Mouse (Mus musculus) hindbrain, embryonic 10.5 days (tissue): ENCODE results near the gene Ilf3. TPM values are rescaled to one million over a fixed set of nuclear protein-coding genes. Genes with fewer than 3 reads are reported as not detected.

Source experiments
- DNase-seq: peaks from one replicate; pipeline ENCODE4 v3.0.0-alpha.2; 2017; ENCODE audit warnings: low spot score
- H3K27ac ChIP-seq: fragments of 300-500 bp; sonication (generic); 2 replicates; pipeline ENCODE4 v1.5.1; 2016; ENCODE audit warnings: mild to moderate bottlenecking, moderate library complexity
- H3K27me3 ChIP-seq: fragments of 300-500 bp; sonication (generic); 2 replicates; pipeline ENCODE4 v1.6.1; 2016; ENCODE audit warnings: mild to moderate bottlenecking; ENCODE audit not compliant: poor library complexity, insufficient read depth, severe bottlenecking
- H3K36me3 ChIP-seq: fragments of 300-500 bp; sonication (generic); 2 replicates; pipeline ENCODE4 v1.6.1; 2016; ENCODE audit warnings: mild to moderate bottlenecking, moderate library complexity
- H3K4me1 ChIP-seq: fragments of 300-500 bp; sonication (generic); replicated peaks from 2 replicates; pipeline ENCODE4 v1.6.1; 2016; ENCODE audit warnings: mild to moderate bottlenecking
- H3K4me3 ChIP-seq: fragments of 300-500 bp; sonication (generic); 2 replicates; pipeline ENCODE4 v1.5.1; 2016; ENCODE audit warnings: mild to moderate bottlenecking, moderate library complexity
- H3K9me3 ChIP-seq: fragments of 300-500 bp; sonication (generic); 2 replicates; pipeline ENCODE4 v1.6.1; 2016; ENCODE audit warnings: mild to moderate bottlenecking, moderate library complexity
- WGBS: fragments of 180-500 bp; shearing (Covaris S2); methylation state at CpG from one replicate; pipeline ENCODE4 v1.1.7; 2016; 5-methylcytosine and 5-hydroxymethylcytosine counted together
- polyA plus RNA-seq: library from polyadenylated mRNA; unstranded; fragments of >200 nt; fragmentation: Nextera tagmentation; extraction: Ambion mirVana; gene quantifications from 2 replicates; pipeline ENCODE4 v1.2.1, GENCODE M21; 2016

Gene Ilf3
- polyA plus RNA-seq, 1 experiment from 2014 or later: 270 TPM

GRCm38 (mm10) chr9:21351702-21352377 is 15.8 kb upstream of the Ilf3 start:
- peaks cover 14% of the 10 kb centered on the region for H3K4me1 ChIP-seq
- H3K27ac ChIP-seq: no peak overlapping the region
- H3K9me3 ChIP-seq: peaks cover 2% of the 10 kb centered on the region; the same call in 1 of the 2 replicates
- H3K36me3 ChIP-seq: peaks cover 81% of the 10 kb centered on the region
- H3K4me3 ChIP-seq: no peak overlapping the region
- WGBS: 90% methylated on average over 4 of the region's 4 CpGs
- no peaks in the 10 kb centered on the region for H3K27me3 ChIP-seq
- no peak for DNase-seq

GRCm38 (mm10) chr9:21352463-21353372 is 15.0 kb upstream of the Ilf3 start:
- Histone ChIP-seq H3K9me3 (peaks cover 2% of the 10 kb centered on the region; the same call in 1 of the 2 replicates), H3K36me3 (peaks cover 72% of the 10 kb centered on the region), H3K27me3 (no peaks in the 10 kb centered on the region), H3K27ac (peak overlapping the region; percentile 77), H3K4me3 (no peak overlapping the region), H3K4me1 (peaks cover 14% of the 10 kb centered on the region)
- 34% methylated on average over 20 of the region's 20 CpGs for WGBS
- DNase-seq: no peak

- Histone ChIP-seq H3K27ac (0 out of 2 replicates have a peak overlapping the region, but pooled peaks have one; percentile 77), H3K27me3 (no peaks in the 10 kb centered on the region), H3K9me3 (peaks cover 2% of the 10 kb centered on the region; the same call in 1 of the 2 replicates), H3K36me3 (peaks cover 66% of the 10 kb centered on the region), H3K4me1 (peaks cover 14% of the 10 kb centered on the region), H3K4me3 (no peak overlapping the region)
- WGBS: 45% methylated on average over 2 of the region's 2 CpGs
- no peak for DNase-seq
Observed at GRCm38 (mm10) chr9:21353373-21353686, 14.3 kb upstream of the Ilf3 start.

GRCm38 (mm10) chr9:21354796-21355195 is 12.9 kb upstream of the Ilf3 start:
- Histone ChIP-seq H3K36me3 (peaks cover 55% of the 10 kb centered on the region), H3K9me3 (peaks cover 2% of the 10 kb centered on the region; the same call in 1 of the 2 replicates), H3K27ac (no peak overlapping the region), H3K4me3 (no peak overlapping the region), H3K4me1 (peaks cover 14% of the 10 kb centered on the region), H3K27me3 (no peaks in the 10 kb centered on the region)
- no peak for DNase-seq
- 94% methylated on average over 6 of the region's 6 CpGs for WGBS

- no peak overlapping the region for H3K4me3 ChIP-seq
- no peaks in the 10 kb centered on the region for H3K9me3 ChIP-seq
- peak; percentile 58 for DNase-seq
- peaks cover 36% of the 10 kb centered on the region for H3K36me3 ChIP-seq
- no peak overlapping the region for H3K27ac ChIP-seq
- H3K4me1 ChIP-seq: peaks cover 13% of the 10 kb centered on the region
- H3K27me3 ChIP-seq: 0 out of 2 replicates have a peak, but pooled peaks cover 7% of the 10 kb centered on the region
- WGBS: 0% methylated on average over 1 of the region's 1 CpGs
Observed at GRCm38 (mm10) chr9:21356981-21357718, 10.5 kb upstream of the Ilf3 start.

GRCm38 (mm10) chr9:21366541-21367220 is 990 bp upstream of the Ilf3 start:
- Histone ChIP-seq H3K36me3 (peaks cover 11% of the 10 kb centered on the region), H3K27ac (peak overlapping the region; percentile 79), H3K9me3 (no peaks in the 10 kb centered on the region), H3K4me1 (peaks cover 14% of the 10 kb centered on the region), H3K4me3 (peak overlapping the region; percentile 67), H3K27me3 (no peaks in the 10 kb centered on the region)
- 40% methylated on average over 14 of the region's 14 CpGs for WGBS
- DNase-seq: peak; percentile 43

GRCm38 (mm10) chr9:21368131-21368584 is 487 bp downstream of the Ilf3 start:
- peak; percentile 82 for DNase-seq
- Histone ChIP-seq H3K4me1 (peaks cover 20% of the 10 kb centered on the region), H3K27ac (peak overlapping the region; percentile 95), H3K36me3 (peaks cover 26% of the 10 kb centered on the region), H3K9me3 (no peaks in the 10 kb centered on the region), H3K4me3 (peak overlapping the region; percentile 67), H3K27me3 (no peaks in the 10 kb centered on the region)
- WGBS: under 1% methylated on average over 38 of the region's 38 CpGs

GRCm38 (mm10) chr9:21369080-21369479 is 1.4 kb downstream of the Ilf3 start:
- H3K27ac ChIP-seq: peak overlapping the region; percentile 95
- 69% methylated on average over 11 of the region's 11 CpGs for WGBS
- no peaks in the 10 kb centered on the region for H3K9me3 ChIP-seq
- peaks cover 33% of the 10 kb centered on the region for H3K36me3 ChIP-seq
- peak overlapping the region; percentile 67 for H3K4me3 ChIP-seq
- no peak for DNase-seq
- no peaks in the 10 kb centered on the region for H3K27me3 ChIP-seq
- H3K4me1 ChIP-seq: peaks cover 20% of the 10 kb centered on the region

GRCm38 (mm10) chr9:21370876-21371275 is 3.2 kb downstream of the Ilf3 start:
- no peak for DNase-seq
- Histone ChIP-seq H3K27me3 (no peaks in the 10 kb centered on the region), H3K36me3 (peaks cover 47% of the 10 kb centered on the region), H3K9me3 (no peaks in the 10 kb centered on the region), H3K4me1 (peaks cover 20% of the 10 kb centered on the region), H3K4me3 (peak overlapping the region; percentile 13; the same call in 1 of the 2 replicates), H3K27ac (no peak overlapping the region)
- WGBS: 89% methylated on average over 2 of the region's 2 CpGs

- H3K9me3 ChIP-seq: no peaks in the 10 kb centered on the region
- no peak overlapping the region for H3K4me3 ChIP-seq
- peaks cover 20% of the 10 kb centered on the region for H3K4me1 ChIP-seq
- peaks cover 57% of the 10 kb centered on the region for H3K36me3 ChIP-seq
- 72% methylated on average over 1 of the region's 1 CpGs for WGBS
- H3K27me3 ChIP-seq: no peaks in the 10 kb centered on the region
- no peak for DNase-seq
- H3K27ac ChIP-seq: no peak overlapping the region
Observed at GRCm38 (mm10) chr9:21372508-21372907, 4.8 kb downstream of the Ilf3 start.

- no peak for DNase-seq
- peaks cover 74% of the 10 kb centered on the region for H3K36me3 ChIP-seq
- peaks cover 3% of the 10 kb centered on the region; the same call in 1 of the 2 replicates for H3K4me1 ChIP-seq
- 91% methylated on average over 3 of the region's 3 CpGs for WGBS
- no peak overlapping the region for H3K4me3 ChIP-seq
- no peaks in the 10 kb centered on the region for H3K9me3 ChIP-seq
- H3K27me3 ChIP-seq: no peaks in the 10 kb centered on the region
- no peak overlapping the region for H3K27ac ChIP-seq
Observed at GRCm38 (mm10) chr9:21379195-21379594, 11.5 kb downstream of the Ilf3 start.

GRCm38 (mm10) chr9:21380868-21381267 is 13.2 kb downstream of the Ilf3 start:
- Histone ChIP-seq H3K27me3 (no peaks in the 10 kb centered on the region), H3K4me1 (0 out of 2 replicates have a peak, but pooled peaks cover 5% of the 10 kb centered on the region), H3K9me3 (no peaks in the 10 kb centered on the region), H3K4me3 (no peak overlapping the region), H3K27ac (no peak overlapping the region), H3K36me3 (peaks cover 66% of the 10 kb centered on the region)
- no peak for DNase-seq
